In genomic region chr9:69681372-69682213, GRCm38 (mm10) we compare ENCODE assay signal across 11 mouse cellular contexts.
DNase-seq lines count a peak whose midpoint lies in the region; ATAC-seq and TF ChIP-seq lines count a peak whose summit lies in the region.
"Had no signal": no experiment of that assay in that cellular context is flagged by ENCODE, and none has a peak within 500 bp of the region (broad histone marks: within the 10 kb centered on the region; RNA-seq: fewer than 3 reads in every experiment).

No protein-coding gene starts in this region.

- H3K9me3 ChIP-seq in limb, embryonic 11.5 days (ENCODE audit: control insufficient read depth, low read length): no peaks in the 10 kb centered on the region
- no peaks in the 10 kb centered on the region for H3K9me3 ChIP-seq in hindbrain, embryonic 13.5 days

- 8% methylated on average over 9 of the region's 9 CpGs for WGBS in limb, embryonic 11.5 days
- 13% methylated on average over 9 of the region's 9 CpGs for WGBS in hindbrain, embryonic 13.5 days

- H3K4me1 ChIP-seq in limb, embryonic 11.5 days (ENCODE audit: control insufficient read depth, insufficient read depth, low read length): no peaks in the 10 kb centered on the region
- 0 out of 2 replicates have a peak, but pooled peaks cover 4% of the 10 kb centered on the region for H3K4me1 ChIP-seq in hindbrain, embryonic 13.5 days (replicated peaks)

- peak; percentile 37 for DNase-seq in gastrocnemius, adult 2 months
- DNase-seq in gastrocnemius, adult 8-10 months (ENCODE audit: low spot score in 2 of 2): no peak
- DNase-seq in ZHBTc4 (ENCODE audit: low read depth, low spot score): peak; percentile 32
- peak; percentile 6 for DNase-seq in kidney, adult 11 months
- peak; percentile 67 for DNase-seq in limb, embryonic 11.5 days (ENCODE audit: low spot score)
- DNase-seq in cerebellum, postnatal 25 days: no peak
- DNase-seq in adrenal gland, adult 18-20 months (ENCODE audit: low spot score in 2 of 2): no peak
- DNase-seq: adrenal gland, postnatal 36 days; cerebellum, adult 8-10 months had no signal

- H3K4me2 ChIP-seq in limb, embryonic 11.5 days (ENCODE audit: low read depth, severe bottlenecking): no peak overlapping the region
- no peak overlapping the region for H3K4me2 ChIP-seq in hindbrain, embryonic 13.5 days

- H3K27ac ChIP-seq in gastrocnemius, adult 2 months: peak overlapping the region; percentile 31; the same call in 1 of the 2 replicates
- H3K27ac ChIP-seq in limb, embryonic 11.5 days (replicated peaks; ENCODE audit: low read depth, low read length): no peak overlapping the region
- H3K27ac ChIP-seq in hindbrain, embryonic 13.5 days: no peak overlapping the region

- no peak for TF ChIP-seq CTCF in gastrocnemius, adult 2 months (IDR thresholded peaks at IDR 0.05)

- no peaks in the 10 kb centered on the region for H3K27me3 ChIP-seq in limb, embryonic 11.5 days (ENCODE audit: control insufficient read depth, insufficient read depth, low read length)
- 0 out of 2 replicates have a peak, but pooled peaks cover 9% of the 10 kb centered on the region for H3K27me3 ChIP-seq in hindbrain, embryonic 13.5 days

- intact Hi-C loops in gastrocnemius, adult 2 months (cut with DNase I): no loop called here

- H3K36me3 ChIP-seq in limb, embryonic 11.5 days (ENCODE audit: control insufficient read depth, insufficient read depth, low read length): no peaks in the 10 kb centered on the region
- no peaks in the 10 kb centered on the region for H3K36me3 ChIP-seq in hindbrain, embryonic 13.5 days

- peak; percentile 78 for ATAC-seq in limb, embryonic 11.5 days (ENCODE audit: insufficient number of reproducible peaks, low FRiP score, low TSS enrichment, low read depth)
- ATAC-seq in hindbrain, embryonic 13.5 days (ENCODE audit: low FRiP score): no peak

- H3K4me3 ChIP-seq in gastrocnemius, adult 2 months: 0 out of 2 replicates have a peak overlapping the region, but pooled peaks have one; percentile 5
- H3K4me3 ChIP-seq in limb, embryonic 11.5 days (ENCODE audit: low read depth, low read length): no peak overlapping the region
- no peak overlapping the region for H3K4me3 ChIP-seq in hindbrain, embryonic 13.5 days
- H3K4me3 ChIP-seq: erythroblast, embryonic 14.5 days had no signal

- H3K9ac ChIP-seq in limb, embryonic 11.5 days (ENCODE audit: low read length): no peak overlapping the region
- no peak overlapping the region for H3K9ac ChIP-seq in hindbrain, embryonic 13.5 days

Comparison
In these comparisons a context has a peak if more than half of its experiments do, and no peak if none do; other contexts are left out.
1. DNase-seq: peak in gastrocnemius, adult 2 months (single experiment), ZHBTc4 (single experiment), kidney, adult 11 months (single experiment) and limb, embryonic 11.5 days (single experiment); none in gastrocnemius, adult 8-10 months (0 of 2), cerebellum, postnatal 25 days (0 of 2) and adrenal gland, adult 18-20 months (0 of 2).